Mouse (Mus musculus): ENCODE data around the gene D130043K22Rik. TPM values are rescaled to one million over a fixed set of nuclear protein-coding genes. Genes with fewer than 3 reads are reported as not detected.

The D130043K22Rik gene
- polyA plus RNA-seq, 2 experiments = 0.06 to 0.11 TPM

DNA sequence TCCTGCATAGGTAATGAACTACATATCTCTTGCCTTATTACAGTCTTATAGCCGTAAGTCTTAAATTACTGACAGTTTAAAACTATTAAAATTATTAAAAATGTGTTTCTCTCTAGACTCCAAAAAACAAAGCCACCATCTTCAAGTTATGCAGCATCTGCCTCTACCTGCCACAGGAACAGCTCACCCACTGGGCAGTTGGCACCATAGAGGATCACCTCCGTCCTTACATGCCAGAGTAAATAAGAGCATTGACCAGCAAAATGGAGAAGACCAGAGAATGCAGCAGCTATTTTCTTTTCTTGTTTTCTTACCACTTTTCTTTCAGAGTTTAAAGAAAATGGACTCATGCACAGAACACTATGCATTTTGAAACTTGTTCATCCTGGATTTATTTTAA is 32.4 kb upstream of the D130043K22Rik start:
- Histone ChIP-seq H3K27me3 (ENCODE audit: control insufficient read depth, insufficient read depth, low read length) (no peaks in the 10 kb centered on the region), H3K9me3 (ENCODE audit: control insufficient read depth, low read length) (no peaks in the 10 kb centered on the region), H3K4me3 (ENCODE audit: insufficient read depth in 1 of 2, low read depth in 2 of 2, low read length in 2 of 2) (no peak overlapping the region), H3K4me2 (ENCODE audit: low read depth) (no peak overlapping the region), H3K9ac (replicated peaks) (no peak overlapping the region), H3K36me3 (replicated peaks; ENCODE audit: control insufficient read depth, insufficient read depth, low read depth) (peaks cover 80% of the 10 kb centered on the region), H3K4me1 (replicated peaks; ENCODE audit: control insufficient read depth in 2 of 2, insufficient read depth in 2 of 2, low read length in 1 of 2) (no peaks in the 10 kb centered on the region), H3K27ac (no peak overlapping the region)
- ATAC-seq (ENCODE audit: insufficient read depth) (no peak), DNase-seq (ENCODE audit: low read depth in 3 of 3, low spot score in 3 of 3) (no peak)
- no peak for TF ChIP-seq CTCF (IDR thresholded peaks at IDR 0.05; ENCODE audit: low read depth)
- no peak for TF ChIP-seq EP300 (IDR thresholded peaks at IDR 0.05; ENCODE audit: low read depth)
- 90% methylated on average over 2 of the region's 2 CpGs for WGBS (ENCODE audit: insufficient replicate concordance)

DNA sequence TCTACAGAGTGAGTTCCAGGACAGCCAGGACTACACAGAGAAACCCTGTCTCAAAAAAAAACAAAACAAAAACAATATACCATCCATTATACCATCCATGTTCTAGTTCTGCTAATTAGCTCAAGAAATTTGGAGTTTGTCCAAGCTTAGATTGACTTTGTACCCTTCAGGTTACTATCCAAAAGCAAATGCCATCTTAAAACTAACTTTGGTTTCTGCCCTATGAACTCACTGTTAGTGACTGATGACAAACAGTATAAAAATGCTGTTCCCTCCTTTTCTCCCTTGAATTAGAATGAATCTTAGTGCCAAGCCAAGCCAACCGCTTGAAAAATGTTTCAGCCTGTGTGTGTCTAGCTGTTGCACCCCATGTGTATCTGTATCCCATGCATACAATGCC is 30.3 kb upstream of the D130043K22Rik start:
- H3K36me3 ChIP-seq (replicated peaks; ENCODE audit: control insufficient read depth, insufficient read depth, low read depth) = peaks cover 61% of the 10 kb centered on the region
- H3K4me1 ChIP-seq (replicated peaks; ENCODE audit: control insufficient read depth in 2 of 2, insufficient read depth in 2 of 2, low read length in 1 of 2) = no peaks in the 10 kb centered on the region
- 88% methylated on average over 1 of the region's 1 CpGs for WGBS (ENCODE audit: insufficient replicate concordance)

DNA sequence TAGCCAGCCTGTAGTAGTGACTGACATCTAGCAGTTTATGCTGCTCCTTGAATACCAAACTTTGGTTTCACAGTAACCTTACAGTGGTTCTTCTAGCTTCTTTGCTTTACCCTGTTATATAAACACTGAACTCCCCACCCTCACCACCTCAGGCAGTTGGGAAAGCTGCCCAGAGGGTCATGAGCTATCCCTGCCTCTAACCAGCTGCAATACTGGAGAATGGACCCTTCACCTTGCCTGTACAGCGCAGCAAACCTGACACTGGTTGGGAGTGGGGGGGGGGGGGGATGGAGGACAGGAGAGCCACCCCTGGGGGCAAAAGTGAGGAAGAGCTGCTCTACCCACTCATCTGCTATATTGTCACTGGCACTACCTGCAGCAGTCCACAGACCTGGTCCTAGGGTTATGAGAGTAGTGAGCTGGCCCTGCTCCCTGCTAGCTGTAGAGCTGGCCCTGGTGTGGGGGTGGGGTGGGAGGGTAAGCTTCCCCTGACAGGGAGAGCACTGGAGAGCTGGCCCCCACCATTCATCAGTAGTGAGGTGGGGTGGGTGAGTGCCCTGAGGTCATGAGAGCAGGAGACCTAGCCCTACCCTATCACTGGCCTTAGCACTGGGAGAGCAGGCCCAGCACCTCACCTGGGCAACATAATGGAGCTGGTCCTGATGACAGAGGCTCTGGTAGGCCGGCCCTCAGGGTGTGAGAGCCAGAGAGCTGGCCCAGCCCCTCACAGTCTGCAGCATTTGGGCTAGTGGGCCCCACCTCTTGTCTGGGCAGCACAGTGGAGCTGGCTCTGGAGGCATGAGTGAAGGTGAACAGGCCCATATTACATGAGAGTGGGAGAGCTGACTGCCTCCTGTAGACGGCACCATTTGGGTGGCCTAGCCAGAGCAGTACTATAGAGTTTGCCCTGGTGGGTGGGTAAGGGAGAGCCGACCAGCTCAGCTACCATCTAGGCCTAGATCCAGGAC is 28.5 kb upstream of the D130043K22Rik start:
- no peak overlapping the region for H3K4me3 ChIP-seq (ENCODE audit: insufficient read depth in 1 of 2, low read depth in 2 of 2, low read length in 2 of 2)
- H3K9me3 ChIP-seq (ENCODE audit: control insufficient read depth, low read length) = no peaks in the 10 kb centered on the region
- TF ChIP-seq EP300 (IDR thresholded peaks at IDR 0.05; ENCODE audit: low read depth) = no peak
- no peak for TF ChIP-seq CTCF (IDR thresholded peaks at IDR 0.05; ENCODE audit: low read depth)
- 65% methylated on average over 4 of the region's 4 CpGs for WGBS (ENCODE audit: insufficient replicate concordance)
- no peak overlapping the region for H3K27ac ChIP-seq
- no peaks in the 10 kb centered on the region for H3K4me1 ChIP-seq (replicated peaks; ENCODE audit: control insufficient read depth in 2 of 2, insufficient read depth in 2 of 2, low read length in 1 of 2)
- peaks cover 43% of the 10 kb centered on the region for H3K36me3 ChIP-seq (replicated peaks; ENCODE audit: control insufficient read depth, insufficient read depth, low read depth)
- H3K9ac ChIP-seq (replicated peaks) = no peak overlapping the region
- H3K4me2 ChIP-seq (ENCODE audit: low read depth) = no peak overlapping the region
- H3K27me3 ChIP-seq (ENCODE audit: control insufficient read depth, insufficient read depth, low read length) = no peaks in the 10 kb centered on the region
- no peak for DNase-seq (ENCODE audit: low read depth in 3 of 3, low spot score in 3 of 3)
- ATAC-seq (ENCODE audit: insufficient read depth) = peak; percentile 62

More for the DNA sequence above, 30.3 kb upstream of the D130043K22Rik start:
- no peak for TF ChIP-seq EP300 (IDR thresholded peaks at IDR 0.05; ENCODE audit: low read depth)
- no peak for TF ChIP-seq CTCF (IDR thresholded peaks at IDR 0.05; ENCODE audit: low read depth)
- no peak overlapping the region for H3K4me2 ChIP-seq (ENCODE audit: low read depth)
- H3K4me3 ChIP-seq (ENCODE audit: insufficient read depth in 1 of 2, low read depth in 2 of 2, low read length in 2 of 2) = no peak overlapping the region
- H3K27ac ChIP-seq = no peak overlapping the region
- H3K27me3 ChIP-seq (ENCODE audit: control insufficient read depth, insufficient read depth, low read length) = no peaks in the 10 kb centered on the region
- no peak overlapping the region for H3K9ac ChIP-seq (replicated peaks)
- no peaks in the 10 kb centered on the region for H3K9me3 ChIP-seq (ENCODE audit: control insufficient read depth, low read length)
- DNase-seq (ENCODE audit: low read depth in 3 of 3, low spot score in 3 of 3) (no peak), ATAC-seq (ENCODE audit: insufficient read depth) (no peak)

DNA sequence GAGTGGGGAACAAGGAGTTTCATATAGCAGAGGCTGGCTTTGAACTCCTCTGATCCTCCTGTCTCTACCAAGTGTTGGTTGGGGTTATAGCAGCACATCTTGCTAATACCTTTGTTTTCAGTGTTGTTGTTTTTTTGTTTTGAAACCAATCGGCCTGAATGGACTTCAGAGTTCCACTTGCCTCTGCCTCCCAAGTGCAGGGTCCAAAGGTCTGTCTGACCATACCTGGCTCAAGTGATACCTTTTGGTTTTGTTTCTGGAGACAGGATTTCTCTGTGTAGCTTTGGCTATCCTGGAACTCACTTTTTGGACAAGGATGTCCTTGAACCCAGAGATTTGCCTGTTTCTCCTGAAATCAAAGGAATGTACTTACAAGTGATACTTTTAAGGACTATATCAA is 25.0 kb upstream of the D130043K22Rik start:
- Histone ChIP-seq H3K9me3 (ENCODE audit: control insufficient read depth, low read length) (no peaks in the 10 kb centered on the region), H3K27ac (no peak overlapping the region), H3K4me3 (ENCODE audit: insufficient read depth in 1 of 2, low read depth in 2 of 2, low read length in 2 of 2) (no peak overlapping the region), H3K27me3 (ENCODE audit: control insufficient read depth, insufficient read depth, low read length) (no peaks in the 10 kb centered on the region), H3K4me1 (replicated peaks; ENCODE audit: control insufficient read depth in 2 of 2, insufficient read depth in 2 of 2, low read length in 1 of 2) (no peaks in the 10 kb centered on the region), H3K4me2 (ENCODE audit: low read depth) (no peak overlapping the region), H3K9ac (replicated peaks) (no peak overlapping the region), H3K36me3 (replicated peaks; ENCODE audit: control insufficient read depth, insufficient read depth, low read depth) (peaks cover 11% of the 10 kb centered on the region)
- DNase-seq (ENCODE audit: low read depth in 3 of 3, low spot score in 3 of 3) = no peak
- ATAC-seq (ENCODE audit: insufficient read depth) = no peak
- TF ChIP-seq EP300 (IDR thresholded peaks at IDR 0.05; ENCODE audit: low read depth) = no peak
- TF ChIP-seq CTCF (IDR thresholded peaks at IDR 0.05; ENCODE audit: low read depth) = no peak
- 56% methylated on average over 1 of the region's 1 CpGs for WGBS (ENCODE audit: insufficient replicate concordance)

DNA sequence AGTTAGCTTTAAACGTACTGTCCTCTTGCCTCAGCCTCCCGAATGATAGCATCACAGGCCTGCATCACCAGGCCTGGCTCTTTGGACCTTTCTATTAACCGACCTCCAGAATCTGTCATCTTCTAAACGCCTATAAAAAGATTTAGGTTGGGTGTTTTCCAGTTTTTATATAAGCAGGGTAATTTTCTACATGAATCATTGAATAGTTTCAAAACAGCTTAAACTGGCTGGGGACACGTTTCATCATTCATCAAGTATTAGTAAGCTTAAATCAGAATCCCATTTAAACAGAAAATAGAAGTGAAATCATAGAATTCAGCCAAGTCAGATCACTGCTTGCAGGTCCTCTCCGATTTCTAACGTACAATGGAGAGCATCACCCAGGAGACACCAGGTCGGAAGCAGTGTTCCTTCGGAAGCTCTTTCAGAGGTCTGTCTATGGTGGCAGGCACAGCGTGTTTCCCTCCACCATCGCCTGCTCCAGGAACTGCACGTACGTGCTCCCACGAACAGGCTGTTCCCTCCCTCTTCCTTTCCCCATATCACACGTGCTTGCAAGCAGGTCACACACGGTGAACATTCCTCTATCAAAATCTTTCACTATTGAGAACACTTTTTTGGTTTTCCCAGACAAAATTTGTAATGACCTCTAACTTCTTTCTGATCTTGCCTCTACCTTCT is 22.1 kb upstream of the D130043K22Rik start:
- ATAC-seq (ENCODE audit: insufficient read depth) = no peak
- H3K4me3 ChIP-seq (ENCODE audit: insufficient read depth in 1 of 2, low read depth in 2 of 2, low read length in 2 of 2) = no peak overlapping the region
- H3K4me1 ChIP-seq (replicated peaks; ENCODE audit: control insufficient read depth in 2 of 2, insufficient read depth in 2 of 2, low read length in 1 of 2) = no peaks in the 10 kb centered on the region
- DNase-seq (ENCODE audit: low read depth in 3 of 3, low spot score in 3 of 3) = no peak
- H3K9me3 ChIP-seq (ENCODE audit: control insufficient read depth, low read length) = no peaks in the 10 kb centered on the region
- H3K36me3 ChIP-seq (replicated peaks; ENCODE audit: control insufficient read depth, insufficient read depth, low read depth) = no peaks in the 10 kb centered on the region; the same call in 1 of the 2 replicates
- TF ChIP-seq CTCF (IDR thresholded peaks at IDR 0.05; ENCODE audit: low read depth) (no peak), EP300 (IDR thresholded peaks at IDR 0.05; ENCODE audit: low read depth) (no peak)
- no peak overlapping the region for H3K9ac ChIP-seq (replicated peaks)
- no peak overlapping the region for H3K27ac ChIP-seq
- H3K4me2 ChIP-seq (ENCODE audit: low read depth) = no peak overlapping the region
- 79% methylated on average over 16 of the region's 16 CpGs for WGBS (ENCODE audit: insufficient replicate concordance)
- H3K27me3 ChIP-seq (ENCODE audit: control insufficient read depth, insufficient read depth, low read length) = no peaks in the 10 kb centered on the region

Measured in liver, embryonic 14.5 days (tissue).